Mouse (Mus musculus) stomach, embryonic 14.5 days (tissue): ENCODE data around the gene Cryz. TPM values are rescaled to one million over a fixed set of nuclear protein-coding genes. Genes with fewer than 3 reads are reported as not detected.

Source experiments
- ATAC-seq: fragments of 200-750 bp; cut with Nextera tagmentation; 2 replicates; pipeline ENCODE4 v1.8.0; 2017; ENCODE audit warnings: low read depth, moderate TSS enrichment; ENCODE audit not compliant: insufficient number of reproducible peaks, insufficient read depth, low FRiP score
- H3K27ac ChIP-seq: fragments of 300-500 bp; sonication (generic); 2 replicates; pipeline ENCODE4 v1.5.1; 2014; ENCODE audit warnings: mild to moderate bottlenecking, low read length, moderate library complexity, mixed read lengths
- H3K27me3 ChIP-seq: fragments of 300-500 bp; sonication (generic); 2 replicates; pipeline ENCODE4 v1.6.1; 2014; ENCODE audit warnings: low read length, control low read depth, mixed read lengths; ENCODE audit not compliant: control insufficient read depth, insufficient read depth
- H3K36me3 ChIP-seq: fragments of 300-500 bp; sonication (generic); 2 replicates; pipeline ENCODE4 v1.6.1; 2014; ENCODE audit warnings: mild to moderate bottlenecking, control low read depth, low read length, moderate library complexity, mixed read lengths; ENCODE audit not compliant: control insufficient read depth, insufficient read depth
- H3K4me1 ChIP-seq: fragments of 300-500 bp; sonication (generic); 2 replicates; pipeline ENCODE4 v1.6.1; 2014; ENCODE audit warnings: low read length, control low read depth, mixed read lengths; ENCODE audit not compliant: control insufficient read depth, insufficient read depth
- H3K4me2 ChIP-seq: fragments of 300-500 bp; sonication (generic); replicated peaks from 2 replicates; pipeline ENCODE4 v1.6.1; 2014; ENCODE audit warnings: low read depth, low read length, control low read depth
- H3K4me3 ChIP-seq: fragments of 300-500 bp; sonication (generic); 2 replicates; pipeline ENCODE4 v1.5.1; 2014; ENCODE audit warnings: low read depth, low read length, control low read depth
- H3K9ac ChIP-seq: fragments of 300-500 bp; sonication (generic); replicated peaks from 2 replicates; pipeline ENCODE4 v1.6.1; 2014; ENCODE audit warnings: low read depth, mild to moderate bottlenecking, control low read depth, low read length, moderate library complexity, mixed read lengths
- H3K9me3 ChIP-seq: fragments of 300-500 bp; sonication (generic); 2 replicates; pipeline ENCODE4 v1.6.1; 2016; ENCODE audit warnings: low read depth, low read length, control low read depth; ENCODE audit not compliant: control insufficient read depth
- WGBS: fragments of 180-500 bp; shearing (Covaris S2); extraction: QIAGEN DNeasy Blood & Tissue Kit; methylation state at CpG from one replicate; pipeline ENCODE4 v1.1.7; 2014; 5-methylcytosine and 5-hydroxymethylcytosine counted together
- polyA plus RNA-seq: library from polyadenylated mRNA; unstranded; fragments of >200 nt; fragmentation: Nextera tagmentation; extraction: Ambion mirVana; gene quantifications from 2 replicates; pipeline ENCODE4 v1.2.1, GENCODE M21; 2014

Cryz gene
- polyA plus RNA-seq, 1 experiment from 2014 or later = 20.1 TPM

DNA sequence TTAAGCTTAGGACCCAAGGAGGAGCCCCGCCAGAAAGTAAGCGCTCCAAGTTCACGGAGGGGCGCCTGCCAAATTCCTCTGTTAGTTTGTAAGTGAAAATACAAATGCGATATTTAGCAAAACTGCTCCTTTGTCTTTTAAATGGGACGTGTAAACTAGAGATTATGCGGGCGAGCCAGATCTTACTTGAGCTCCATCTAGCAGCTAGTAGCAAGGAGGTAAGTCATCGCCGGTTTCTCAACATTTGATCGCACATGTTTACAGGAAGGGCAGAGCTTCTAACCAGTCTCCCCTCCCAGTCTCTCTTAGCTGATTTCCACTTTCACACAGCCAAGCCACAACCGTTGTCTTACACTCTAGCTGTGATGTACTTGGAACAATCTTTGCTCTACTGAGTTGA lies 25.7 kb upstream of the Cryz start:
- no peaks in the 10 kb centered on the region for H3K36me3 ChIP-seq
- no peak overlapping the region for H3K27ac ChIP-seq
- no peak overlapping the region for H3K9ac ChIP-seq
- H3K27me3 ChIP-seq = peaks cover 6% of the 10 kb centered on the region; the same call in 1 of the 2 replicates
- no peak for ATAC-seq
- H3K9me3 ChIP-seq = no peaks in the 10 kb centered on the region
- H3K4me1 ChIP-seq = no peaks in the 10 kb centered on the region
- 6% methylated on average over 12 of the region's 12 CpGs for WGBS
- H3K4me3 ChIP-seq = no peak overlapping the region
- peak overlapping the region; percentile 31 for H3K4me2 ChIP-seq

DNA sequence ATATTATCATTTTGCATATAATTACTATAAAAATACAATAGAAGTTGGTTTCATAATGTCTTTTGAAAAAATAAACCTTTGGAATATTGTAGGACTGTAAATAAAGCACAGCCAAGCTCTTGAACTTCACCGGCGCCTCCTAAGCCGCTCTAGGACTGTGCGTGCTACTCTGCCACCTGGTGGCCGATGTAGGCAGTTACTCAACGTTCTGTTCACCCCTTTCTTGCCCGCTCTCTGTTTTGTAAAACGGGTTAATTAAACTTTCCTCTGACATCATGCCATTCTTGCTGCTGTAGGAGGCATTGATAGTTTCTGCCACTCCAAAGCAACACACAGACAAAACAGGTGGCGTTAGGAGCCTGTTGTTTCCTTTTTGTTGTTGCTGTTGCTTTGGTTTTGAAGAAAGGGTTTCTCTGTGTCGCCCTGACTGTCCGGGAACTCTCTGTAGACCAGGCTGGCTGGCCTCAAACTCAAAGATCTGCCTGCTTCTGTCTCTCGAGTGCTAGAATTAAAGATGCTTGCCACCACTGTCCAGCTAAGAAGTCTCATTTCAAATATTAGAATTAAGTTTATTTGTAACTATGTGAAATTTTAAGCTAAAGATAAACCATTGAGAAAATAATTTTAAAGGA lies 24.1 kb upstream of the Cryz start:
- no peak overlapping the region for H3K4me2 ChIP-seq
- 13% methylated on average over 12 of the region's 12 CpGs for WGBS

DNA sequence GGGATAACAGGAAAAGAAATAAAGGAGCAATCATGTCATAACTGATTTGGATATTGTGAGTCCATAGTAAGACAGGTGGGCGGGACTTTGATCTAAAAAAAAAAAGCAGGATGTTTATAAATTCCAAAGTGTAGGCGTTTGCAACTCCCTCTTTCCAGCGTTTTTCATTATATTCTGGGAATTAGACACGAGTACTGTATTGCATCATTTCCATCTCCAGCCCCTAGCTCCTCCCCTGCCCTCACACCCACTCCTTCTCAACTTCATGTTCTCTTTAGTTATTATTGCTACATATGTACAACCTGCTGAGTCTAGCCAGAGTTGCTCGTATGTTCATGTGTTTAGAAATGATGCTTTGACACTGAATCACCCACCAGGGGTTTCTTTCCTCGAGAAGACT lies 22.8 kb upstream of the Cryz start:
- H3K9me3 ChIP-seq = no peaks in the 10 kb centered on the region
- no peak overlapping the region for H3K9ac ChIP-seq
- no peak for ATAC-seq
- no peaks in the 10 kb centered on the region for H3K4me1 ChIP-seq
- 47% methylated on average over 6 of the region's 6 CpGs for WGBS
- H3K27ac ChIP-seq = no peak overlapping the region
- peaks cover 6% of the 10 kb centered on the region; the same call in 1 of the 2 replicates for H3K27me3 ChIP-seq
- H3K36me3 ChIP-seq = no peaks in the 10 kb centered on the region
- no peak overlapping the region for H3K4me2 ChIP-seq
- H3K4me3 ChIP-seq = no peak overlapping the region

More for the DNA sequence above, 24.1 kb upstream of the Cryz start:
- no peak overlapping the region for H3K9ac ChIP-seq
- H3K4me3 ChIP-seq = no peak overlapping the region
- H3K27ac ChIP-seq = no peak overlapping the region
- H3K9me3 ChIP-seq = no peaks in the 10 kb centered on the region
- H3K36me3 ChIP-seq = no peaks in the 10 kb centered on the region
- no peaks in the 10 kb centered on the region for H3K4me1 ChIP-seq
- H3K27me3 ChIP-seq = peaks cover 6% of the 10 kb centered on the region; the same call in 1 of the 2 replicates
- peak; percentile 80; the same call in 1 of the 2 replicates for ATAC-seq

DNA sequence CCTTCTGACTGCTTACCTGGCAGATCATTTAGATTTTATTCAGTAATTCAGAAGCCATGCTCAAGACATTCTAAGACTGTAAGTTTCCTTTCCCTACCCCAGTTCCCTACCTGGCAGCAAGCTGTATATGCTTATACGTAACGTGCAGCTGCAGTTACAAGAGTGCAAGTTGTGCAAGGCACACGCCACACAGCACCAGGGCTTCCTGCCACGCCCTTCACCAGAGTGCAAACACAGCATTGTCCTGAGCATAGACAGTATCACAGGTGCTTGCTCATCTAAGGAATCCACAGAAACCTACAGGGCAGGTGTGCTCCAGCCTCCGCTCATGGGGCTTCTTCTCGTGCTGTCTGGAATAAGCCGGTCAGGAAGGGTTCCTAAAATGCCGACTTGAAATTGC lies 18.6 kb upstream of the Cryz start:
- no peak overlapping the region for H3K9ac ChIP-seq
- peaks cover 4% of the 10 kb centered on the region for H3K36me3 ChIP-seq
- no peak for ATAC-seq
- no peaks in the 10 kb centered on the region for H3K27me3 ChIP-seq
- no peak overlapping the region for H3K4me2 ChIP-seq
- no peak overlapping the region for H3K4me3 ChIP-seq
- no peaks in the 10 kb centered on the region for H3K4me1 ChIP-seq
- no peak overlapping the region for H3K27ac ChIP-seq
- WGBS = 91% methylated on average over 7 of the region's 8 CpGs
- H3K9me3 ChIP-seq = no peaks in the 10 kb centered on the region

DNA sequence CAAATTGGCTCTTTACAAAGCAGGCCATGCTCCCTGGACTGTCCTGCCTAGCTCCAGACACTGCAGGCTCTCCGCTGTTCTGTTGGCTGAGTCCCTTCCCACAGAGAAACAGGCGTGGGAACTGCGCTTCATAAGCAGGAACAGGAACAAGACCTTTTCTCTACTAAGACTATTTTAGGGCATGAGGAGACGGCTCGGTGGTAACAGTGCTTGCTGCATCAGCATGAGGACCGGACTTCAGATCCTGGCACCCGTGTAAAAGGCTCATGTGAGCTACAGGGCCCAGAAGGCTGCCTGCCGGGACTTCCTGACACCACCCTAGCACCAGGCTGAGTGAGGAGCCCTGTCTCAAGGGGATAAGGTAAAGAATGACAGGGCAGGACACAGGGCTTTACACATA lies 12.2 kb upstream of the Cryz start:
- 88% methylated on average over 8 of the region's 8 CpGs for WGBS
- Histone ChIP-seq H3K27ac (no peak overlapping the region), H3K9me3 (no peaks in the 10 kb centered on the region), H3K9ac (no peak overlapping the region), H3K4me2 (no peak overlapping the region), H3K36me3 (peaks cover 8% of the 10 kb centered on the region), H3K4me3 (no peak overlapping the region), H3K4me1 (no peaks in the 10 kb centered on the region), H3K27me3 (no peaks in the 10 kb centered on the region)
- no peak for ATAC-seq

GRCm38 (mm10) chr3:154590971-154591370 lies 5.5 kb upstream of the Cryz start:
- 93% methylated on average over 5 of the region's 5 CpGs for WGBS
- no peak for ATAC-seq
- H3K36me3 ChIP-seq = peaks cover 26% of the 10 kb centered on the region
- H3K9ac ChIP-seq = no peak overlapping the region
- H3K27me3 ChIP-seq = no peaks in the 10 kb centered on the region
- no peaks in the 10 kb centered on the region for H3K4me1 ChIP-seq
- H3K9me3 ChIP-seq = no peaks in the 10 kb centered on the region
- no peak overlapping the region for H3K4me3 ChIP-seq
- no peak overlapping the region for H3K27ac ChIP-seq
- no peak overlapping the region for H3K4me2 ChIP-seq

DNA sequence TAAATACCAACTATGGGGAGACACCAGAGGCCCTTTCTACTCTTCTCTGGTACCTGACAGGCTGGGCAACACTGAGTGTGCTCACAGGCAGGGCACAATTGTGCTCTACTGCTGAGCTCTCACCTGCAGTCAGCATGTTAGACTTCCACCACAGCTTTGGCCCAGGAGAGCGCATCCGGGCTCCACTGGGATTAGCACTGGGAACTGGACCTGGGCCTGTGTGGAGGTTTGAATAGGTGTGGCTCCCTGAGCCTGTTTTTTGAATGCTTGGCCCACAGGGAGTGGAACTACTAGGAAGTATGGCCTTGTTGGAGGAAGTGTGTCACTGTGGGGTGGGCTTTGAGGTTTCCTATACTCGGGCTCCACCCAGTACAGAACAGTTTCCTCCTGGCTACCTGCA lies 4.9 kb upstream of the Cryz start:
- H3K36me3 ChIP-seq = peaks cover 26% of the 10 kb centered on the region
- ATAC-seq = no peak; the same call in 1 of the 2 replicates

GRCm38 (mm10) chr3:154593596-154593995 lies 2.9 kb upstream of the Cryz start:
- Histone ChIP-seq H3K27ac (no peak overlapping the region), H3K36me3 (peaks cover 23% of the 10 kb centered on the region), H3K4me1 (0 out of 2 replicates have a peak, but pooled peaks cover 3% of the 10 kb centered on the region), H3K9me3 (no peaks in the 10 kb centered on the region), H3K9ac (no peak overlapping the region), H3K27me3 (no peaks in the 10 kb centered on the region), H3K4me2 (no peak overlapping the region), H3K4me3 (no peak overlapping the region)
- no peak for ATAC-seq
- WGBS = 91% methylated on average over 6 of the region's 6 CpGs

More for the DNA sequence above, 4.9 kb upstream of the Cryz start:
- no peaks in the 10 kb centered on the region for H3K4me1 ChIP-seq
- H3K4me2 ChIP-seq = no peak overlapping the region
- no peak overlapping the region for H3K9ac ChIP-seq
- no peaks in the 10 kb centered on the region for H3K27me3 ChIP-seq
- H3K27ac ChIP-seq = no peak overlapping the region
- no peaks in the 10 kb centered on the region for H3K9me3 ChIP-seq
- 92% methylated on average over 3 of the region's 3 CpGs for WGBS
- no peak overlapping the region for H3K4me3 ChIP-seq

- Histone ChIP-seq H3K9ac (no peak overlapping the region), H3K4me1 (0 out of 2 replicates have a peak, but pooled peaks cover 3% of the 10 kb centered on the region), H3K36me3 (peaks cover 23% of the 10 kb centered on the region), H3K4me2 (no peak overlapping the region), H3K4me3 (no peak overlapping the region), H3K9me3 (no peaks in the 10 kb centered on the region), H3K27ac (no peak overlapping the region), H3K27me3 (no peaks in the 10 kb centered on the region)
- 95% methylated on average over 6 of the region's 6 CpGs for WGBS
- no peak for ATAC-seq
Observed at GRCm38 (mm10) chr3:154594156-154594555, 2.4 kb upstream of the Cryz start.
